Comparison of ENCODE assay signal across 26 mouse cellular contexts in genomic region chr13:113566411-113566810, GRCm38 (mm10). TPM values are rescaled to one million over a fixed set of nuclear protein-coding genes. Genes with fewer than 3 reads are reported as not detected.
DNase-seq lines count a peak whose midpoint lies in the region; ATAC-seq and TF ChIP-seq lines count a peak whose summit lies in the region.
"Had no signal": no experiment of that assay in that cellular context is flagged by ENCODE, and none has a peak within 500 bp of the region (broad histone marks: within the 10 kb centered on the region; RNA-seq: fewer than 3 reads in every experiment).

No protein-coding gene starts in this region.

- H3K4me2 ChIP-seq in midbrain, embryonic 11.5 days, result no peak overlapping the region
- H3K4me2 ChIP-seq: embryonic facial prominence, embryonic 13.5 days; forebrain, embryonic 12.5 days; forebrain, embryonic 15.5 days; heart, embryonic 12.5 days; heart, embryonic 15.5 days; hindbrain, embryonic 15.5 days had no signal

- no peaks in the 10 kb centered on the region for H3K9me3 ChIP-seq in midbrain, embryonic 11.5 days (ENCODE audit: control insufficient read depth, low read length)
- H3K9me3 ChIP-seq in midbrain, embryonic 10.5 days (replicated peaks), result 0 out of 2 replicates have a peak, but pooled peaks cover under 1% of the 10 kb centered on the region
- H3K9me3 ChIP-seq: embryonic facial prominence, embryonic 10.5 days; embryonic facial prominence, embryonic 13.5 days; forebrain, embryonic 12.5 days; forebrain, embryonic 15.5 days; heart, embryonic 15.5 days; hindbrain, embryonic 15.5 days had no signal

- 94% methylated on average over 7 of the region's 7 CpGs for WGBS in midbrain, embryonic 11.5 days
- WGBS in midbrain, embryonic 10.5 days, result 95% methylated on average over 7 of the region's 7 CpGs

- no peak for ATAC-seq in midbrain, embryonic 11.5 days (ENCODE audit: low FRiP score)
- ATAC-seq: forebrain, embryonic 15.5 days; intestine, postnatal 0 days; Patski had no signal

- no peaks in the 10 kb centered on the region for H3K27me3 ChIP-seq in midbrain, embryonic 11.5 days (ENCODE audit: control insufficient read depth, insufficient read depth, low read length)
- H3K27me3 ChIP-seq in midbrain, embryonic 10.5 days (ENCODE audit: low read depth, poor library complexity, severe bottlenecking), result no peaks in the 10 kb centered on the region
- H3K27me3 ChIP-seq: embryonic facial prominence, embryonic 13.5 days; forebrain, embryonic 12.5 days; forebrain, embryonic 15.5 days; heart, embryonic 12.5 days; heart, embryonic 15.5 days; hindbrain, embryonic 15.5 days; Patski had no signal

- no peak overlapping the region for H3K4me3 ChIP-seq in gastrocnemius, adult 2 months
- no peak overlapping the region for H3K4me3 ChIP-seq in midbrain, embryonic 11.5 days (ENCODE audit: low read depth, low read length)
- no peak overlapping the region for H3K4me3 ChIP-seq in midbrain, embryonic 10.5 days
- H3K4me3 ChIP-seq: embryonic facial prominence, embryonic 10.5 days; embryonic facial prominence, embryonic 13.5 days; erythroblast, embryonic 14.5 days; forebrain, embryonic 12.5 days; forebrain, embryonic 15.5 days; heart, embryonic 12.5 days; heart, embryonic 15.5 days; hindbrain, embryonic 15.5 days had no signal

- H3K36me3 ChIP-seq in midbrain, embryonic 11.5 days (ENCODE audit: control insufficient read depth, insufficient read depth, low read length), result no peaks in the 10 kb centered on the region
- H3K36me3 ChIP-seq in midbrain, embryonic 10.5 days, result no peaks in the 10 kb centered on the region
- H3K36me3 ChIP-seq: embryonic facial prominence, embryonic 10.5 days; embryonic facial prominence, embryonic 13.5 days; forebrain, embryonic 12.5 days; forebrain, embryonic 15.5 days; heart, embryonic 12.5 days; heart, embryonic 15.5 days; hindbrain, embryonic 15.5 days had no signal

- TF ChIP-seq CTCF in gastrocnemius, adult 2 months (IDR thresholded peaks at IDR 0.05), result no peak

- peak; percentile 20 for DNase-seq in gastrocnemius, adult 2 months
- DNase-seq in gastrocnemius, postnatal 36 days, result no peak
- peak; percentile 29 to 47 for DNase-seq in heart, adult 18-20 months
- no peak for DNase-seq in heart, adult 8-10 months (ENCODE audit: low spot score)
- DNase-seq in midbrain, embryonic 11.5 days (ENCODE audit: low spot score, missing footprints), result peak; percentile 37
- no peak for DNase-seq in midbrain, embryonic 10.5 days (ENCODE audit: low spot score)
- DNase-seq in spleen, adult 18-20 months, result no peak
- DNase-seq in kidney, postnatal 14 days, result no peak
- DNase-seq: adrenal gland, adult 2 months; adrenal gland, postnatal 14 days; cerebellum, adult 11-12 months; cerebellum, adult 8-10 months; embryo, embryonic 11 days; gastrocnemius, postnatal 14 days; heart, postnatal 14 days; heart, postnatal 4 days had no signal

- H3K27ac ChIP-seq in gastrocnemius, adult 2 months, result peak overlapping the region; percentile 61
- H3K27ac ChIP-seq in midbrain, embryonic 11.5 days (ENCODE audit: low read depth, low read length), result no peak overlapping the region
- no peak overlapping the region for H3K27ac ChIP-seq in midbrain, embryonic 10.5 days (replicated peaks)
- H3K27ac ChIP-seq: embryonic facial prominence, embryonic 10.5 days; embryonic facial prominence, embryonic 13.5 days; forebrain, embryonic 12.5 days; forebrain, embryonic 15.5 days; heart, embryonic 15.5 days; hindbrain, embryonic 15.5 days had no signal

- no peaks in the 10 kb centered on the region for H3K4me1 ChIP-seq in midbrain, embryonic 11.5 days (ENCODE audit: control insufficient read depth, insufficient read depth, low read length)
- no peaks in the 10 kb centered on the region for H3K4me1 ChIP-seq in midbrain, embryonic 10.5 days
- H3K4me1 ChIP-seq: embryonic facial prominence, embryonic 10.5 days; embryonic facial prominence, embryonic 13.5 days; forebrain, embryonic 12.5 days; forebrain, embryonic 15.5 days; heart, embryonic 12.5 days; heart, embryonic 15.5 days; hindbrain, embryonic 15.5 days had no signal

- no peak overlapping the region for H3K9ac ChIP-seq in midbrain, embryonic 11.5 days (ENCODE audit: low read length)
- H3K9ac ChIP-seq: embryonic facial prominence, embryonic 13.5 days; forebrain, embryonic 12.5 days; forebrain, embryonic 15.5 days; heart, embryonic 12.5 days; heart, embryonic 15.5 days; hindbrain, embryonic 15.5 days had no signal

- intact Hi-C loops in gastrocnemius, adult 2 months (cut with DNase I), result no loop called here
- intact Hi-C loops in gastrocnemius, postnatal 36 days (cut with DNase I), result no loop called here

RNA-seq across cellular contexts. Expression of gene Snx18, which starts 52.0 kb away (rescaled TPM):
- total RNA-seq in gastrocnemius, adult 2 months (2021), result 10 to 100 TPM in 1 of 2 experiments, 1 to 10 TPM in 1; 9.2 to 13.6 TPM
- total RNA-seq in gastrocnemius, postnatal 36 days (2021), result 1 to 10 TPM; 9.3 TPM
- total RNA-seq in heart, adult 18-20 months (2021), result 10 to 100 TPM; 20.2 to 20.4 TPM
- total RNA-seq in heart, adult 8-10 months (2022), result 10 to 100 TPM; 16.4 to 18.9 (median 18.0) TPM
- polyA plus RNA-seq in midbrain, embryonic 11.5 days (2014; fragmentation: Nextera tagmentation; extraction: Ambion mirVana), result 18.1 and 20.1 TPM in 2 replicates
- polyA plus RNA-seq in midbrain, embryonic 10.5 days (2016; fragmentation: Nextera tagmentation; extraction: Ambion mirVana), result 12.3 and 13.0 TPM in 2 replicates

Comparison
In these comparisons a context has a peak if more than half of its experiments do, and no peak if none do; other contexts are left out.
1. DNase-seq: peak in gastrocnemius, adult 2 months (single experiment), heart, adult 18-20 months (2 of 2) and midbrain, embryonic 11.5 days (single experiment); none in gastrocnemius, postnatal 36 days (0 of 2), heart, adult 8-10 months (single experiment), midbrain, embryonic 10.5 days (single experiment), spleen, adult 18-20 months (0 of 2) and kidney, postnatal 14 days (single experiment).